Mouse (Mus musculus): ENCODE measurements around the gene Gm11084. TPM values are rescaled to one million over a fixed set of nuclear protein-coding genes. Genes with fewer than 3 reads are reported as not detected.

Gm11084 gene
- polyA plus RNA-seq, 1 experiment: not detected

- Histone ChIP-seq H3K36me3 (ENCODE audit: control insufficient read depth, insufficient read depth, low read length) (no peaks in the 10 kb centered on the region), H3K27me3 (ENCODE audit: control insufficient read depth, insufficient read depth, low read length) (no peaks in the 10 kb centered on the region), H3K4me3 (ENCODE audit: control insufficient read depth, low read depth, low read length) (no peak overlapping the region), H3K27ac (ENCODE audit: control insufficient read depth, insufficient read depth, low read depth, low read length) (no peak overlapping the region), H3K4me1 (ENCODE audit: control insufficient read depth, insufficient read depth, low read length) (peaks cover 8% of the 10 kb centered on the region)
- no peak for TF ChIP-seq CTCF (IDR thresholded peaks at IDR 0.05; ENCODE audit: control insufficient read depth, insufficient read depth, insufficient replicate concordance, low read depth, low read length)
- TF ChIP-seq POLR2A (IDR thresholded peaks at IDR 0.05; ENCODE audit: control insufficient read depth, low read depth, low read length): no peak
These were observed 15.9 kb upstream of the Gm11084 start for GRCm38 (mm10) chr2:73002451-73002850.

DNA sequence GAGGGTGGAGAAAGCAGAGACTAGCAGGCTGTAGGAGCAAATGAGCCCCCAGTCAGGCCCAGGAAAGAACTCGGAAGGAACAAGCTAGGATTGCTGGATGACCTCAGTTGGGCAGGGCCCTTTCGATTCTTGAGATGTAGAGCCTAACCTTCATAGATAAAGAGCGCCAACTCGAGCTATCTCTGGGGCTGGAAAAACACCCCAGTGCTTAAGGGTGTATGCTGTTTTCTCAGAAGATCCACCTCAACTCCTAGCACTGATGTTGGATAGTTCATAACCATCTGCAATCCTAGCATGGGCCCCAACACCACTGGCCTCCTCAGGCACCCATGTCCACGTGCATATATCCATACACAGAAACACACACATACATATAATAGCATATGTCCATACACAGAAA, 15.5 kb upstream of the Gm11084 start:
- no peak overlapping the region for H3K4me3 ChIP-seq (ENCODE audit: control insufficient read depth, low read depth, low read length)
- H3K27me3 ChIP-seq (ENCODE audit: control insufficient read depth, insufficient read depth, low read length): no peaks in the 10 kb centered on the region
- H3K27ac ChIP-seq (ENCODE audit: control insufficient read depth, insufficient read depth, low read depth, low read length): no peak overlapping the region
- no peaks in the 10 kb centered on the region for H3K36me3 ChIP-seq (ENCODE audit: control insufficient read depth, insufficient read depth, low read length)
- TF ChIP-seq CTCF (IDR thresholded peaks at IDR 0.05; ENCODE audit: control insufficient read depth, insufficient read depth, insufficient replicate concordance, low read depth, low read length): no peak
- TF ChIP-seq POLR2A (IDR thresholded peaks at IDR 0.05; ENCODE audit: control insufficient read depth, low read depth, low read length): no peak
- peaks cover 8% of the 10 kb centered on the region for H3K4me1 ChIP-seq (ENCODE audit: control insufficient read depth, insufficient read depth, low read length)

- TF ChIP-seq POLR2A (IDR thresholded peaks at IDR 0.05; ENCODE audit: control insufficient read depth, low read depth, low read length) (no peak), CTCF (IDR thresholded peaks at IDR 0.05; ENCODE audit: control insufficient read depth, insufficient read depth, insufficient replicate concordance, low read depth, low read length) (no peak)
- Histone ChIP-seq H3K36me3 (ENCODE audit: control insufficient read depth, insufficient read depth, low read length) (no peaks in the 10 kb centered on the region), H3K27ac (ENCODE audit: control insufficient read depth, insufficient read depth, low read depth, low read length) (no peak overlapping the region), H3K4me3 (ENCODE audit: control insufficient read depth, low read depth, low read length) (no peak overlapping the region), H3K27me3 (ENCODE audit: control insufficient read depth, insufficient read depth, low read length) (no peaks in the 10 kb centered on the region), H3K4me1 (ENCODE audit: control insufficient read depth, insufficient read depth, low read length) (peaks cover 10% of the 10 kb centered on the region)
These were observed 13.7 kb upstream of the Gm11084 start for GRCm38 (mm10) chr2:73000194-73000593.

- H3K27ac ChIP-seq (ENCODE audit: control insufficient read depth, insufficient read depth, low read depth, low read length): no peak overlapping the region
- H3K36me3 ChIP-seq (ENCODE audit: control insufficient read depth, insufficient read depth, low read length): no peaks in the 10 kb centered on the region
- TF ChIP-seq CTCF (IDR thresholded peaks at IDR 0.05; ENCODE audit: control insufficient read depth, insufficient read depth, insufficient replicate concordance, low read depth, low read length) (no peak), POLR2A (IDR thresholded peaks at IDR 0.05; ENCODE audit: control insufficient read depth, low read depth, low read length) (no peak)
- no peaks in the 10 kb centered on the region for H3K27me3 ChIP-seq (ENCODE audit: control insufficient read depth, insufficient read depth, low read length)
- 0 out of 2 replicates have a peak, but pooled peaks cover 2% of the 10 kb centered on the region for H3K4me1 ChIP-seq (ENCODE audit: control insufficient read depth, insufficient read depth, low read length)
- H3K4me3 ChIP-seq (ENCODE audit: control insufficient read depth, low read depth, low read length): peak overlapping the region; percentile 5
These were observed 11.1 kb upstream of the Gm11084 start for GRCm38 (mm10) chr2:72997586-72997985.

DNA sequence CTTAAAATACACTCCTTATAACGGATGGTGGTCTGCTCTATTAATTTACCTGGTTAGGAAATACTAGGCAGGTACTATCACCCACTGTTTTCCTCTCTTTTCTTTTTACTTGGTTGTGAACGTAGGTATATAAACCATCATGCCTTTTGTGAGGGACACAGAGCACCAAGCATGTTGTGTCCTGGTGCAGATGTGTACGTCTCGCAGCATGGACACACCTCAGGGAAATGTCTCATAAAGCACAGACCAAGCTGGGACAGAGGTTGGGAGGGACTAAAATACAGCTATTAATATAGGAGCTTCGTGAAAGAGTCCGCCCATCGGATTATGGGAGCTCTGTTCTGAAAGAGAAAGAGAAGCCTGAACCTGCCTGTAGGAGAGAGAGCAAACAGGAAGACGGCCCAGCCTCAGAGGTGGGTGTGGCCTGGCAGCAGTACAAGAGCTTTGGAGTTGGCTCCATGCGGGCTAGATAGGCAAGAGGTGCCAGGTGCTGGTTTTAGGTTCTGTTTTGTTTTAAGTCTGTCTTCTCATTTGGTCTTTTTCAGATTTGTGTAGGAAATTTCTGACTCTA, 10.4 kb upstream of the Gm11084 start:
- Histone ChIP-seq H3K4me3 (ENCODE audit: control insufficient read depth, low read depth, low read length) (peak overlapping the region; percentile 6; the same call in 1 of the 2 replicates), H3K27me3 (ENCODE audit: control insufficient read depth, insufficient read depth, low read length) (no peaks in the 10 kb centered on the region), H3K27ac (ENCODE audit: control insufficient read depth, insufficient read depth, low read depth, low read length) (no peak overlapping the region), H3K36me3 (ENCODE audit: control insufficient read depth, insufficient read depth, low read length) (no peaks in the 10 kb centered on the region), H3K4me1 (ENCODE audit: control insufficient read depth, insufficient read depth, low read length) (0 out of 2 replicates have a peak, but pooled peaks cover 2% of the 10 kb centered on the region)
- TF ChIP-seq CTCF (IDR thresholded peaks at IDR 0.05; ENCODE audit: control insufficient read depth, insufficient read depth, insufficient replicate concordance, low read depth, low read length) (no peak), POLR2A (IDR thresholded peaks at IDR 0.05; ENCODE audit: control insufficient read depth, low read depth, low read length) (no peak)

- H3K36me3 ChIP-seq (ENCODE audit: control insufficient read depth, insufficient read depth, low read length): no peaks in the 10 kb centered on the region
- H3K4me3 ChIP-seq (ENCODE audit: control insufficient read depth, low read depth, low read length): no peak overlapping the region
- 0 out of 2 replicates have a peak, but pooled peaks cover 2% of the 10 kb centered on the region for H3K4me1 ChIP-seq (ENCODE audit: control insufficient read depth, insufficient read depth, low read length)
- no peaks in the 10 kb centered on the region for H3K27me3 ChIP-seq (ENCODE audit: control insufficient read depth, insufficient read depth, low read length)
- H3K27ac ChIP-seq (ENCODE audit: control insufficient read depth, insufficient read depth, low read depth, low read length): no peak overlapping the region
- TF ChIP-seq CTCF (IDR thresholded peaks at IDR 0.05; ENCODE audit: control insufficient read depth, insufficient read depth, insufficient replicate concordance, low read depth, low read length): no peak
- no peak for TF ChIP-seq POLR2A (IDR thresholded peaks at IDR 0.05; ENCODE audit: control insufficient read depth, low read depth, low read length)
These were observed 9.0 kb upstream of the Gm11084 start for GRCm38 (mm10) chr2:72995346-72996097.

DNA sequence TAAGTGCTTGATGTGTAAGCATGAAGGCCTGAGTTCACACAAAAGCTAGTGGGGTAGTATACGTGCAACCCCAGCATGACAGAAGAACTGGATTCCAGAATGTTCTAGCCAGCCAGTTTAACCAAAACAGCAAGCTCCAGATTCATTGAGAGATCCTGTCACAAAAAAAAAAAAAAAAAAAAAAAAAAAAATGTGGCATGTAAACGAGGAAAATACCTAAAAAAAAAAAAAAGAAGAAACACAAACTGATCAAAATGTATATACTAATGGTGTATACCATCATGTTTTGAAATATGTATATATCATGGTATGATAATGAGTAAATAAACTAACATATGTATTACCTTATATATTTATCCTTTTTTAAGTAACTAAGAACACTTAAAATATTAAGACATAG, 7.6 kb upstream of the Gm11084 start:
- H3K4me1 ChIP-seq (ENCODE audit: control insufficient read depth, insufficient read depth, low read length): 0 out of 2 replicates have a peak, but pooled peaks cover 2% of the 10 kb centered on the region
- H3K27me3 ChIP-seq (ENCODE audit: control insufficient read depth, insufficient read depth, low read length): no peaks in the 10 kb centered on the region
- no peak overlapping the region for H3K27ac ChIP-seq (ENCODE audit: control insufficient read depth, insufficient read depth, low read depth, low read length)

More for the DNA sequence above, 7.6 kb upstream of the Gm11084 start:
- no peak for TF ChIP-seq CTCF (IDR thresholded peaks at IDR 0.05; ENCODE audit: control insufficient read depth, insufficient read depth, insufficient replicate concordance, low read depth, low read length)
- no peak for TF ChIP-seq POLR2A (IDR thresholded peaks at IDR 0.05; ENCODE audit: control insufficient read depth, low read depth, low read length)
- no peak overlapping the region for H3K4me3 ChIP-seq (ENCODE audit: control insufficient read depth, low read depth, low read length)
- H3K36me3 ChIP-seq (ENCODE audit: control insufficient read depth, insufficient read depth, low read length): no peaks in the 10 kb centered on the region

Measured in testis, adult 2 months (tissue).